Mouse (Mus musculus) adrenal gland, postnatal 36 days (tissue): Measurements from ENCODE around the gene Hist1h4a. TPM values are rescaled to one million over a fixed set of nuclear protein-coding genes. Genes with fewer than 3 reads are reported as not detected.

Experiments
- microRNA-seq: library from miRNA; unstranded; fragments of <30 nt; microRNA quantifications from one replicate; pipeline ENCODE4 v1.2.0, GENCODE M21; 2021
- total RNA-seq, 2 experiments: library from RNA; stranded (reverse); gene quantifications; 2 replicates each; pipeline ENCODE4 v1.2.3; 2021

The Hist1h4a gene
- total RNA-seq, 2 experiments from 2014 or later = 59.8 to 61.2 TPM

Small RNAs within 50 kb of the gene (microRNA-seq; reads per million reads assigned to microRNA genes)
- gene Gm44314 = not detected
- gene Gm44484 = not detected

Other genes with a start within 250 kb of the Hist1h4a start
- gene Hist1h4h, start 230.2 kb downstream of the Hist1h4a start, total RNA-seq = 100 to 1,000 TPM; 443 to 473 TPM
- 10 to 100 TPM; 49.7 to 55.2 TPM for gene Hist1h2af, start 227.3 kb downstream of the Hist1h4a start, total RNA-seq
- 10 to 100 TPM; 13.9 to 17.7 TPM for gene Hist1h3g, start 225.8 kb downstream of the Hist1h4a start, total RNA-seq
- gene Hist1h2bh, start 217.8 kb downstream of the Hist1h4a start, total RNA-seq = 1 to 10 TPM; 4.2 to 4.7 TPM
- 10 to 100 TPM; 23.4 to 24.4 TPM for gene Hist1h3f, start 217.2 kb downstream of the Hist1h4a start, total RNA-seq
- gene Hist1h4f, start 209.6 kb downstream of the Hist1h4a start, total RNA-seq = 100 to 1,000 TPM; 112 to 118 TPM
- gene Hist1h1d, start 208.0 kb downstream of the Hist1h4a start, total RNA-seq = 1 to 10 TPM; 4.5 to 4.9 TPM
- 10 to 100 TPM; 56.1 to 72.9 TPM for gene Hist1h3e, start 198.9 kb downstream of the Hist1h4a start, total RNA-seq
- gene Hist1h2ae, start 190.0 kb downstream of the Hist1h4a start, total RNA-seq = 1 to 10 TPM; 9.2 to 9.6 TPM
- 100 to 1,000 TPM; 105 to 116 TPM for gene Hist1h2bg, start 189.8 kb downstream of the Hist1h4a start, total RNA-seq
- 10 to 100 TPM; 34.6 to 44.5 TPM for gene Hist1h2bf, start 187.0 kb downstream of the Hist1h4a start, total RNA-seq
- gene Hist1h2ad, start 186.8 kb downstream of the Hist1h4a start, total RNA-seq = 10 to 100 TPM in 1 of 2 experiments, 1 to 10 TPM in 1; 8.1 to 13.6 TPM
- 1 to 10 TPM; 7.4 TPM for gene Hist1h3d, start 185.5 kb downstream of the Hist1h4a start, total RNA-seq
- 100 to 1,000 TPM; 159 to 164 TPM for gene Hist1h4d, start 179.6 kb downstream of the Hist1h4a start, total RNA-seq
- 10 to 100 TPM; 12.1 to 13.4 TPM for gene Hist1h2be, start 140.1 kb downstream of the Hist1h4a start, total RNA-seq
- gene Hist1h1e, start 138.7 kb downstream of the Hist1h4a start, total RNA-seq = 10 to 100 TPM; 49.5 to 74.0 TPM
- 1 to 10 TPM; 3.0 to 3.1 TPM for gene Hist1h2ac, start 77.3 kb downstream of the Hist1h4a start, total RNA-seq
- gene Hist1h2bc, start 77.0 kb downstream of the Hist1h4a start, total RNA-seq = 100 to 1,000 TPM; 138 to 161 TPM
- under 1 TPM; 0.33 to 0.46 TPM for gene Hist1h1t, start 65.4 kb downstream of the Hist1h4a start, total RNA-seq
- gene Hist1h4c, start 62.8 kb downstream of the Hist1h4a start, total RNA-seq = 100 to 1,000 TPM; 101 to 109 TPM
- gene Hfe, start 50.4 kb downstream of the Hist1h4a start, total RNA-seq = 10 to 100 TPM; 29.2 to 49.8 TPM
- 100 to 1,000 TPM; 145 to 279 TPM for gene Hist1h1c, start 22.4 kb downstream of the Hist1h4a start, total RNA-seq
- 10 to 100 TPM; 20.5 to 26.8 TPM for gene Hist1h3c, start 15.6 kb downstream of the Hist1h4a start, total RNA-seq
- gene Hist1h2bb, start 14.5 kb downstream of the Hist1h4a start, total RNA-seq = 10 to 100 TPM; 34.0 to 41.3 TPM
- 10 to 100 TPM; 58.1 to 68.0 TPM for gene Hist1h2ab, start 10.1 kb downstream of the Hist1h4a start, total RNA-seq
- 10 to 100 TPM; 54.7 to 79.9 TPM for gene Hist1h3b, start 9.0 kb downstream of the Hist1h4a start, total RNA-seq
- 100 to 1,000 TPM; 115 to 122 TPM for gene Hist1h4b, start 4.2 kb downstream of the Hist1h4a start, total RNA-seq
- gene Hist1h3a, start 1.2 kb upstream of the Hist1h4a start, total RNA-seq = 10 to 100 TPM; 55.1 to 59.3 TPM
- 10 to 100 TPM; 35.0 to 39.8 TPM for gene Hist1h1a, start 2.4 kb upstream of the Hist1h4a start, total RNA-seq
- gene Trim38, start 8.7 kb upstream of the Hist1h4a start, total RNA-seq = under 1 TPM; 0.16 to 0.23 TPM
- under 1 TPM in 1 of 2 experiments, not detected in 1; 0.26 TPM for gene Slc17a2, start 45.8 kb upstream of the Hist1h4a start, total RNA-seq
- gene Slc17a3, start 78.2 kb upstream of the Hist1h4a start, total RNA-seq = under 1 TPM; 0.23 to 0.56 TPM
- not detected for gene Slc17a1, start 106.5 kb upstream of the Hist1h4a start, total RNA-seq
- gene Slc17a4, start 153.8 kb upstream of the Hist1h4a start, total RNA-seq = under 1 TPM in 1 of 2 experiments, not detected in 1; 0.23 TPM
- not detected for gene Hist1h2ba, start 172.9 kb upstream of the Hist1h4a start, total RNA-seq
- gene Hist1h2aa, start 173.2 kb upstream of the Hist1h4a start, total RNA-seq = not detected
- 1 to 10 TPM; 2.3 to 4.9 TPM for gene Scgn, start 230.0 kb upstream of the Hist1h4a start, total RNA-seq